Mouse (Mus musculus) cerebellum, adult 9-11 months (tissue): ENCODE measurements around the gene 4930432K21Rik.

Experiments used
- DNase-seq: peaks from one replicate; pipeline ENCODE4 v3.0.0; 2022

Gene 4930432K21Rik

DNA sequence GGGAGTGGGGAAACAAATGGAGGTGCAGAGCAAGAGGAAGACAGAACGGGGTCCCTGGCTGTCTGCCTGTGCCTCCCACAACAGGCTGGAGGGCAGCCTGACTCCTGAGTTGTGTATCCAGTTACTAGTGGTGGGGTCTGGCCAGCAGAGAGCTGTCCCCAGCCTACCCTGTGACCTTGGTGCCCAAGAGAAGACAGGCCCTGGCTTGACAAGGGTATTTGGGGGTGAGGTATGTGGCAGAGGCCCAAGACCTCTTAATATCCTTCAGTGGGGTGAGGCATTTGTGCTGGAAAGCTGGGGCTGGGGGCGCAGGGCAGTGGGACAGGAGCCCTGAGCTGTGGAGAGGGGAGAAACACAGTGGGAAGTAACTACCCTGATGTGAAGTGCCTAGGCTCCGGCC is 63.4 kb downstream of the 4930432K21Rik start:
- DNase-seq, result no peak

DNA sequence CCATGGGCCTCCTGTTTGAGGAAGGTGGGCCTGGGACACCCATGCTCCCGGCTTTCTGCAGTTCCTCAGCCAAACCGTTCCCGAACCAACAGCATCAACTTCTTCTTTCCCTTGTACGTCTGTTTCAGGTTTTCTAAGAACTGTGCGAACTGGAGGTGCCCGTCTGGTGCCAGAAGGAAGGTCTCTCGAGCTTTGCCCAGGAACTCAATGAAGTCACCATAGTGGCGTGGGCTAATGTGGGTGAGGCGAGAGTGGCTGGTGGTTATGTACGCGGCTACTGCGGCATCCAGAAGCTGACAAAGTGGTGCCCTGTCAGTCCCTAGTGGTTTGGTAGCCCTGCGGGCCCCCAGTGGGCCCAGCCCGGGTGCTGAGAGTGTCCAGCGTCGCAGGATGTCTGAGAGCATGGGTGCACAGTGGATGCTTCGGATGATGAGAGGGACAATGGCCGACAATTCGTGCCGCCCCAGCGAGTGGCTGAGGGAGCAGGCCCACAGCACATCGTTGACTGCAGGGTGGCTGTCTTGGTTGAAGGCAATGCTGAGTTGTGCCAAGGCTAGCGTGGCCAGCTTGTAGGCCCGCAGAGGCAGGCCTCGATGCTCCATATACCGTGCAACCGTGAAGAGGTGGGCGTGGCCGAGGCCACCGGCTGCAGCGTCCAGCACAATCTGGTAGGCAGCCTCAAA is 64.2 kb downstream of the 4930432K21Rik start:
- DNase-seq, result no peak

DNA sequence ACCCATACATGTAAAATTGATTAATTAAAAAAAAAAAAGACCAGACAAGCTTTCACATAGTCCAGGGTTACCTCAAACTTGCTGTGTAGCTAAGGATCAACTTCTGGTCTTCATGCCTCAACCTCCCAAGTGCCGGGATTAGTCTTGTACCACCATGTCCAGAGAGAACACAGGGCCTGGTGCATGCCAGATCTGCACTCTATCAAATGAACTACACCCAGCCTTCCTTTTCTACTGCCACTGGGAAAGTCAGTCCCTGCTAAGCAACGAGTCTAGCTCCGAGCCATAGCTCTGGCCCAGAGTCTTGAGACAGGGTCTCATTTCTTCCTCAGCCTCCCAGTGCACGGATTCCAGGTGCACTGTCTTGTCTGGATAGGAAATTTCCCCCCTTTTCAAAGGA is 65.5 kb downstream of the 4930432K21Rik start:
- DNase-seq, result no peak

DNA sequence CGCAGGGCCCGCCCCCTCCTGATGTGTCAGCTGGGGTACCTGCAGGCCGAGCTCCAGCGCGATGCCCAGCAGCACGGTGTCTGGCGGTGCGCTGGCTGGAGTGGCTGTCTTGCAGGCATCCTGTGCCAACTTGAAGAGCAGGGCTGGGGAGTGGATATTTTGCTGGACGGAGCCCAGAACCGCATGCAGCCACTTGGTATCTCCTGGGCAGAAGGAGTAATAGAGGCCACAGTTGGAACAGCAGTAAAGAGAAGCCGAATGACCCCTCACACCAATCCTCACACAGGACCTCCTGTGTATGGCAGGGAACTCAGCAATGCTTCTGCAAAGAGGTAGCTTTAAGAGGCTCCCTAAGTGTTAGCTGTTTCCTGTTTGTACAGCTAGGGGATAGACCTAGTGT is 69.4 kb downstream of the 4930432K21Rik start:
- DNase-seq, result no peak

DNA sequence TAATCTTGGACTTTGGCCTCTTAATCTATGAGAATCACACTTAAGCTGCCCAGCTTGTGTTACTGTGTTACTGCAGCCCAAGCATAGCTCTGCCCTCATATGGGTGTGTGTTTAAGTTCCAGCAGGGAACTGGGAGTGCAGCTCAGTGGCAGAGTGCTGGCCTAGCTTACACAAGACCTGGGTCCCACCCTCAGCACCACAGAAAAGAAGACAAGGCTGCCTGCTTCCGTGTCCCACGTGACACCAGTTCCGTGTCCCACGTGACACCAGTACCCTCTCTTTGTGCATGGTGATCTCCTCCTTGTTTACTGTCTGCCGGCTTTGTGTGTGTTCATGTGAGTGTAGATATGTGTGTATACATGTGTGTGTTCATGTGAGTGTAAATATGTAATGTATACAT is 70.3 kb downstream of the 4930432K21Rik start:
- no peak for DNase-seq

DNA sequence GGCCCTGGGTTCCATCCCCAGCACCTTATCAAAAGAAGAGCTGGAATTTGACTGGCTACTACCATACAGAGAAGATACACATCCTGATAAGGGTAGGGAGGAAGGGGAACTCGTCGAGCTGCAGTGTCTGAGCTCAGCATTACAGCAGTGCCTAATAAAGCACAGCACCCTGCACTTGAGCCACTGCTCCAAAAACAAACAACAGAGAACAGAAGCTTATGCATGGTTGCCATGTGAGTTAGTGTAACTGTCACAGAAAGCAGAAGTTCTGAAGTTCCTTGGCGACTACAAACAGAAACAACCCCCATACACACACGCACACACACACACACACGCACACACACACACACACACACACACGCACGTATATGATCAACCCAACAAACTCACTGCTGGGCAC is 72.3 kb downstream of the 4930432K21Rik start:
- DNase-seq, result no peak
